Mouse (Mus musculus) MN1 (cell line): ENCODE data around the gene Xlr3c.
A peak's percentile ranks its signal among the peaks of the same experiment; 100 is the strongest.
"Not testable (repeated sequence)": the region's sequence is repeated elsewhere in the genome, so short reads cannot be mapped to it uniquely, and the experiment has no call there.

Experiments
- DNase-seq: peaks from one replicate; pipeline ENCODE4 v3.0.0-alpha.2; 2016; ENCODE audit warnings: low spot score

Xlr3c gene

GRCm38 (mm10) chrX:73265270-73265669, at the start of gene Xlr3c:
Gene Xlr3c (minus strand): TSS chrX:73265390.
- peak; percentile 63 for DNase-seq

- peak; percentile 10 for DNase-seq
These were observed 47.3 kb upstream of the Xlr3c start for GRCm38 (mm10) chrX:73312522-73312921.

GRCm38 (mm10) chrX:73295745-73296144, 30.6 kb upstream of the Xlr3c start:
- DNase-seq: not testable (repeated sequence)

- not testable (repeated sequence) for DNase-seq
These were observed 27.7 kb upstream of the Xlr3c start, which contains the start of the genes Xlr5a and Xlr5c for GRCm38 (mm10) chrX:73292876-73293275. Gene Xlr5a (minus strand): TSS chrX:73292976. Gene Xlr5c (minus strand): TSS chrX:73292976.

- DNase-seq: not testable (repeated sequence)
These were observed 2.8 kb downstream of the Xlr3c start for GRCm38 (mm10) chrX:73262428-73262827.

- not testable (repeated sequence) for DNase-seq
These were observed 22.3 kb downstream of the Xlr3c start, which contains the start of gene Xlr4c for GRCm38 (mm10) chrX:73242821-73243325. Gene Xlr4c (minus strand): TSS chrX:73243130.

- no peak for DNase-seq
These were observed 35.9 kb downstream of the Xlr3c start for GRCm38 (mm10) chrX:73229288-73229687.

GRCm38 (mm10) chrX:73228606-73229214, 36.5 kb downstream of the Xlr3c start:
- DNase-seq: peak; percentile 62

GRCm38 (mm10) chrX:73227914-73228605, 37.1 kb downstream of the Xlr3c start, which contains the start of gene F8a:
Gene F8a (plus strand): TSS chrX:73228291.
- DNase-seq: peak; percentile 80

GRCm38 (mm10) chrX:73225365-73225764, 39.8 kb downstream of the Xlr3c start:
- DNase-seq: no peak

- not testable (repeated sequence) for DNase-seq
These were observed 51.2 kb downstream of the Xlr3c start, which contains the start of gene Xlr4b for GRCm38 (mm10) chrX:73213819-73214564. Gene Xlr4b (plus strand): TSS chrX:73214333.
